Mouse (Mus musculus): ENCODE data around the gene Olfr605.
"Not testable (repeated sequence)": the region's sequence is repeated elsewhere in the genome, so short reads cannot be mapped to it uniquely, and the experiment has no call there.

Gene Olfr605

DNA sequence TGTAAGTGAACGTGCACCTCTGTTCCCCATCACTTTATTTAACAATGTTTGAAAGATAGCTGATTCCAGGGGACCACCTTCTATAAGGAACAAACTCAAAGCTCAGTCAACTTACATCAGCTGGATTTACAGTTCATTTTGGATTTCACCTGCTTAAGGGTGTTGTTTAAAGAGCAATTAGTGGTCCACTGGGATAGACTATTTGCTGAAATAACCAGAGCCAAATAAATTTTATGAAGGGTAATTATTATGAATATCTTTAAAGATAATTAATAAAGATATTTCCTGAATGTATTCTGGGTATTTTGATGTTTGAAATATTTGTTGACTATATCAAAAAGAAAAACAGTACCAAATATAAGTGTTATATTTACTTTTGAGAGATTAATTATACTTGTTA lies at the start of gene Olfr605:
Olfr605 (minus strand) TSS at position 101 of the 400 bp plus-strand sequence.
- in situ Hi-C loops (cut with MboI, MseI), result no loop called here

- in situ Hi-C loops (cut with MboI, MseI), result not testable (repeated sequence)
Measured at GRCm38 (mm10) chr7:103477106-103477505, 31.9 kb upstream of the Olfr605 start.

DNA sequence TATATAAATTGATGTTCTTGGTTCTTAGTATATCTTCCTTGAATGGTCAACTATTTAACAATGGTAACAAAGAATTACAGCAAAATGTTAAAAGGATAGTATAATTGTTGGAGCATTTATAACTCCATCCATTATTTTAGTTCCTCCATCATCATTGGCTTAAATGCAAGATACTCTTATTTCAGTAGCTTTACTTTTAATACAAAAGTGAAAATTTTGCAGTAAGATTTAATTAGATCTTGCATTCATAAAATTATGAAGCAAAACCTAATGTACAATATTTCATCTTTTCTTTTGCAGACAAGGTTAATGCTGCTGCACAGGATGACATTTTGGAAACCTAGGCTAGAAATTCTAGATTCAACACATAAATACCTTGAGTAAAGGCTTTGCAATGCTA lies 24.3 kb upstream of the Olfr605 start, which contains the start of gene Olfr608:
Olfr608 (plus strand) TSS at position 301 of the 400 bp plus-strand sequence.
- in situ Hi-C loops (cut with MboI, MseI), result no loop called here

- in situ Hi-C loops (cut with MboI, MseI), result no loop called here
Measured at GRCm38 (mm10) chr7:103460590-103460989, 15.4 kb upstream of the Olfr605 start.

DNA sequence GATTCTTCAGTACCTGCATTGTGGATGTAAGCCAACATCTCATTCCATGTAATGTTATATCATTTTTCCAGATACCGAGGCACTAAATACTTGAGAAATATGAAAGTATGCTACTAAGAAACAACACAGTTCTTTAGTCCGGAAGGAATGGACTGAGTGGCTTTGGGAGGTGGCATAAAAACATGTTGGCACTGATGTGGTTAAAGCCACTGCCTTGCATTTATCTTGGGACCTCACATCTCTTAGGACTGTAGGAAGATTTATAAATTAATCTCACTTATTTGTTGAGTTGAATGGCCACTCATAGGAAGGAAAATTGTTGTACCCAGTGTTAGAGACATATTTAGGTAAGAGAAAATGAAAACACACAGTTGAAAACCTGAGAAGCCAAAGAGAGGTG lies 3.5 kb upstream of the Olfr605 start, which contains the start of gene Olfr606:
Olfr606 (plus strand) TSS at position 301 of the 400 bp plus-strand sequence.
- in situ Hi-C loops (cut with MboI, MseI), result no loop called here

GRCm38 (mm10) chr7:103414772-103415171 lies 30.5 kb downstream of the Olfr605 start, which contains the start of gene Usp17lc:
Gene Usp17lc, plus strand, starts transcription at chr7:103415072.
- in situ Hi-C loops (cut with MboI, MseI), result loop anchor here (5.0 to 25.0 kb wide), 2 partner anchors 162 to 1373 kb away; partner anchors contain the start of genes Usp17ld (in 2 of the 2) and Usp17le (in 1 of the 2)

DNA sequence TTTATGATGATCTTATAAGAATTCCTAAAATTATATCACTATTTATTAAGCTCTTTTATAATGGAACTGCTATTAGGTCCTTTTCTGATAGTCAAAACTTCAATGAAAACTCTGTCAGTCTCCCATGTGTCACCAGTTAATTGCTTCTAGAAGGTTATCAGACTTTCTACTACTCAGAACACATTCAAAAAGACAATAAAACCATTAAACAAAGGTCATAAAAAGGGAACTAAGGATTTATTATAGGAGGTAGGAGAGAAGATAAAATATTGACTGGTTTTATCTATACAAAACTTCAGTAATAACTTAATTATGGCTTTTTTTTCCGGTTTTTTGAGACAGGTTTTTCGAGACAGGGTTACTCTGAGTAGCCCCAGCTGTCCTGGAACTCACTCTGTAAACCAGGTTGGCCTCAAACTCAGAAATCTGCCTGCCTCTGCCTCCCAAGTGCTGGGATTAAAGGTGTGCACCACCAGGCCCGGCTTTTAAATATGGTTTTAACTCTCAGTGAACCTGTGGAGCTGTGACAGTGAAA lies 38.7 kb downstream of the Olfr605 start:
- in situ Hi-C loops (cut with MboI, MseI), result loop anchor here in 1 of 2 experiments (25.0 kb wide), 1 partner anchor 1381 kb away; the partner anchor contains the start of gene Usp17le

DNA sequence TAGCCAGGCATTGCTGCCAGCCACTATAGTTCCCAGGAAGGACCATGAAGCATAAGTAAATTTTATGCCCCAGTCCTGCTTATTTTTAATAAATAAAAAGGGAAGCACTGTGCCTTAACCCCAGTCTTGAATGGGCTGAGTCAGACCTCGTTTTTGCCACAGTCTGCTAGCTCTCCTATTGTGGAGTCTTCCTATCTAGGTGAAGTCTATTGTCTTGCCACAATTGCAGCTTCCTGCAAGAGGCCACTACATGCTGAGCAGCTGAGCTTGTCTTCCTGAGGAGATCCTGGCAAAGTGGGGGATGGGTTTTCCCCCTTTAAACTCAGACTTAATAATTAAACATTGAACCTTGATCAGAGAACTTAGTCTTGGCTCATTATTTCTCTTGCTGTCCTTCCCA lies 46.3 kb downstream of the Olfr605 start:
- in situ Hi-C loops (cut with MboI, MseI), result no loop called here

- in situ Hi-C loops (cut with MboI, MseI), result no loop called here
Measured at GRCm38 (mm10) chr7:103397758-103398157, 47.5 kb downstream of the Olfr605 start.

All from T-helper 17 cell (primary cell).